Mouse (Mus musculus) forebrain, embryonic 14.5 days (tissue): ENCODE results near the gene Dzip1. TPM values are rescaled to one million over a fixed set of nuclear protein-coding genes. Genes with fewer than 3 reads are reported as not detected.

ENCODE experiments used
- ATAC-seq: fragments of 200-750 bp; cut with Nextera tagmentation; 2 replicates; pipeline ENCODE4 v1.8.0; 2017; ENCODE audit warnings: mild to moderate bottlenecking, moderate library complexity
- DNase-seq: peaks from one replicate; pipeline ENCODE4 v3.0.0-alpha.2; 2015; ENCODE audit warnings: low spot score
- H3K27ac ChIP-seq: fragments of 300-500 bp; sonication (generic); 2 replicates; pipeline ENCODE4 v1.5.1; 2014; ENCODE audit warnings: low read depth, mild to moderate bottlenecking, control low read depth, low read length, moderate library complexity
- H3K27me3 ChIP-seq: fragments of 300-500 bp; sonication (generic); replicated peaks from 2 replicates; pipeline ENCODE4 v1.6.1; 2014; ENCODE audit warnings: low read length, control low read depth, mixed read lengths; ENCODE audit not compliant: control insufficient read depth, insufficient read depth
- H3K36me3 ChIP-seq: fragments of 300-500 bp; sonication (generic); 2 replicates; pipeline ENCODE4 v1.6.1; 2014; ENCODE audit warnings: low read length, control low read depth; ENCODE audit not compliant: control insufficient read depth, insufficient read depth
- H3K4me1 ChIP-seq: fragments of 300-500 bp; sonication (generic); 2 replicates; pipeline ENCODE4 v1.6.1; 2014; ENCODE audit warnings: antibody characterized with exemption, low read length, control low read depth; ENCODE audit not compliant: control insufficient read depth, insufficient read depth
- H3K4me2 ChIP-seq: fragments of 300-500 bp; sonication (generic); 2 replicates; pipeline ENCODE4 v1.6.1; 2014; ENCODE audit warnings: mild to moderate bottlenecking, control low read depth, low read length
- H3K4me3 ChIP-seq: fragments of 300-500 bp; sonication (generic); 2 replicates; pipeline ENCODE4 v1.5.1; 2014; ENCODE audit warnings: low read depth, low read length, control low read depth
- H3K9ac ChIP-seq: fragments of 300-500 bp; sonication (generic); 2 replicates; pipeline ENCODE4 v1.6.1; 2014; ENCODE audit warnings: mild to moderate bottlenecking, low read length, control low read depth, moderate library complexity
- H3K9me3 ChIP-seq: fragments of 300-500 bp; sonication (generic); replicated peaks from 2 replicates; pipeline ENCODE4 v1.6.1; 2016; ENCODE audit warnings: low read length, control low read depth, mixed read lengths; ENCODE audit not compliant: control insufficient read depth
- WGBS: fragments of 180-500 bp; shearing (Covaris S2); extraction: QIAGEN DNeasy Blood & Tissue Kit; methylation state at CpG from one replicate; pipeline ENCODE4 v1.1.7; 2014; 5-methylcytosine and 5-hydroxymethylcytosine counted together
- polyA plus RNA-seq: library from polyadenylated mRNA; unstranded; fragments of >200 nt; fragmentation: Nextera tagmentation; extraction: Ambion mirVana; gene quantifications from 2 replicates; pipeline ENCODE4 v1.2.1, GENCODE M21; 2014

Dzip1 gene
- polyA plus RNA-seq, 1 experiment from 2014 or later, result 30.2 TPM

- Histone ChIP-seq H3K27me3 (no peaks in the 10 kb centered on the region), H3K4me3 (no peak overlapping the region), H3K27ac (no peak overlapping the region), H3K36me3 (peaks cover 83% of the 10 kb centered on the region), H3K9ac (no peak overlapping the region), H3K4me2 (no peak overlapping the region), H3K4me1 (no peaks in the 10 kb centered on the region), H3K9me3 (no peaks in the 10 kb centered on the region)
- WGBS, result 94% methylated on average over 10 of the region's 10 CpGs
- no peak for ATAC-seq
- no peak for DNase-seq
Measured at GRCm38 (mm10) chr14:118895655-118896054, 29.6 kb downstream of the Dzip1 start.

GRCm38 (mm10) chr14:118895228-118895627 lies 30.0 kb downstream of the Dzip1 start:
- Histone ChIP-seq H3K4me1 (no peaks in the 10 kb centered on the region), H3K27me3 (no peaks in the 10 kb centered on the region), H3K4me2 (no peak overlapping the region), H3K9ac (no peak overlapping the region), H3K27ac (no peak overlapping the region), H3K9me3 (no peaks in the 10 kb centered on the region), H3K4me3 (no peak overlapping the region), H3K36me3 (peaks cover 81% of the 10 kb centered on the region)
- WGBS, result 97% methylated on average over 7 of the region's 7 CpGs
- no peak for DNase-seq
- no peak for ATAC-seq

- Histone ChIP-seq H3K4me1 (no peaks in the 10 kb centered on the region), H3K4me3 (no peak overlapping the region), H3K4me2 (no peak overlapping the region), H3K9ac (no peak overlapping the region), H3K27ac (no peak overlapping the region), H3K9me3 (no peaks in the 10 kb centered on the region), H3K27me3 (no peaks in the 10 kb centered on the region), H3K36me3 (peaks cover 81% of the 10 kb centered on the region)
- peak; percentile 8 for DNase-seq
- 81% methylated on average over 4 of the region's 4 CpGs for WGBS
- no peak for ATAC-seq
Measured at GRCm38 (mm10) chr14:118890101-118890500, 35.2 kb downstream of the Dzip1 start.

- no peaks in the 10 kb centered on the region for H3K27me3 ChIP-seq
- DNase-seq, result no peak
- no peaks in the 10 kb centered on the region for H3K9me3 ChIP-seq
- WGBS, result 85% methylated on average over 7 of the region's 7 CpGs
- ATAC-seq, result no peak
- H3K36me3 ChIP-seq, result peaks cover 91% of the 10 kb centered on the region
- H3K9ac ChIP-seq, result no peak overlapping the region
- no peak overlapping the region for H3K27ac ChIP-seq
- no peak overlapping the region for H3K4me2 ChIP-seq
- H3K4me1 ChIP-seq, result no peaks in the 10 kb centered on the region
- no peak overlapping the region for H3K4me3 ChIP-seq
Measured at GRCm38 (mm10) chr14:118884250-118884556, 41.1 kb downstream of the Dzip1 start.

GRCm38 (mm10) chr14:118883344-118884249 lies 41.7 kb downstream of the Dzip1 start:
- no peak overlapping the region for H3K4me3 ChIP-seq
- 89% methylated on average over 18 of the region's 18 CpGs for WGBS
- ATAC-seq (no peak), DNase-seq (no peak)
- H3K9me3 ChIP-seq, result no peaks in the 10 kb centered on the region
- no peak overlapping the region for H3K27ac ChIP-seq
- H3K9ac ChIP-seq, result no peak overlapping the region
- H3K27me3 ChIP-seq, result no peaks in the 10 kb centered on the region
- no peak overlapping the region for H3K4me2 ChIP-seq
- peaks cover 91% of the 10 kb centered on the region for H3K36me3 ChIP-seq
- no peaks in the 10 kb centered on the region for H3K4me1 ChIP-seq

GRCm38 (mm10) chr14:118880696-118881095 lies 44.6 kb downstream of the Dzip1 start:
- 69% methylated on average over 10 of the region's 10 CpGs for WGBS
- no peak overlapping the region for H3K4me2 ChIP-seq
- DNase-seq (no peak), ATAC-seq (no peak)
- no peak overlapping the region for H3K4me3 ChIP-seq
- H3K27ac ChIP-seq, result no peak overlapping the region
- H3K4me1 ChIP-seq, result no peaks in the 10 kb centered on the region
- H3K9ac ChIP-seq, result no peak overlapping the region
- H3K27me3 ChIP-seq, result no peaks in the 10 kb centered on the region
- peaks cover 89% of the 10 kb centered on the region for H3K36me3 ChIP-seq
- no peaks in the 10 kb centered on the region for H3K9me3 ChIP-seq

GRCm38 (mm10) chr14:118878346-118878910 lies 46.8 kb downstream of the Dzip1 start:
- no peak for DNase-seq
- peaks cover 80% of the 10 kb centered on the region for H3K36me3 ChIP-seq
- H3K4me3 ChIP-seq, result no peak overlapping the region

GRCm38 (mm10) chr14:118874786-118875415 lies 50.4 kb downstream of the Dzip1 start:
- WGBS, result 84% methylated on average over 10 of the region's 10 CpGs
- no peak overlapping the region for H3K9ac ChIP-seq
- H3K4me2 ChIP-seq, result no peak overlapping the region
- H3K27me3 ChIP-seq, result no peaks in the 10 kb centered on the region
- peaks cover 58% of the 10 kb centered on the region for H3K36me3 ChIP-seq
- no peak for ATAC-seq
- no peak overlapping the region for H3K27ac ChIP-seq
- H3K4me1 ChIP-seq, result no peaks in the 10 kb centered on the region
- H3K4me3 ChIP-seq, result no peak overlapping the region
- no peaks in the 10 kb centered on the region for H3K9me3 ChIP-seq
- no peak for DNase-seq

More at GRCm38 (mm10) chr14:118878346-118878910, 46.8 kb downstream of the Dzip1 start:
- no peak for ATAC-seq
- Histone ChIP-seq H3K4me1 (no peaks in the 10 kb centered on the region), H3K4me2 (no peak overlapping the region), H3K9me3 (no peaks in the 10 kb centered on the region), H3K27ac (no peak overlapping the region), H3K27me3 (no peaks in the 10 kb centered on the region), H3K9ac (no peak overlapping the region)
- WGBS, result 87% methylated on average over 11 of the region's 11 CpGs

- H3K4me2 ChIP-seq, result no peak overlapping the region
- H3K27me3 ChIP-seq, result no peaks in the 10 kb centered on the region
- no peak overlapping the region for H3K27ac ChIP-seq
- peaks cover 51% of the 10 kb centered on the region for H3K36me3 ChIP-seq
- peaks cover under 1% of the 10 kb centered on the region; the same call in 1 of the 2 replicates for H3K4me1 ChIP-seq
- no peaks in the 10 kb centered on the region for H3K9me3 ChIP-seq
- ATAC-seq (no peak), DNase-seq (no peak)
- no peak overlapping the region for H3K9ac ChIP-seq
- H3K4me3 ChIP-seq, result no peak overlapping the region
- WGBS, result 93% methylated on average over 4 of the region's 4 CpGs
Measured at GRCm38 (mm10) chr14:118874126-118874525, 51.1 kb downstream of the Dzip1 start.
